Mouse (Mus musculus): ENCODE results near the gene Prkcz. TPM values are rescaled to one million over a fixed set of nuclear protein-coding genes. Genes with fewer than 3 reads are reported as not detected.
A peak's percentile ranks its signal among the peaks of the same experiment; 100 is the strongest.
"Not testable (repeated sequence)": the region's sequence is repeated elsewhere in the genome, so short reads cannot be mapped to it uniquely, and the experiment has no call there.

Prkcz gene
- total RNA-seq, 2 experiments from 2014 or later, result 0.87 to 1.2 TPM

DNA sequence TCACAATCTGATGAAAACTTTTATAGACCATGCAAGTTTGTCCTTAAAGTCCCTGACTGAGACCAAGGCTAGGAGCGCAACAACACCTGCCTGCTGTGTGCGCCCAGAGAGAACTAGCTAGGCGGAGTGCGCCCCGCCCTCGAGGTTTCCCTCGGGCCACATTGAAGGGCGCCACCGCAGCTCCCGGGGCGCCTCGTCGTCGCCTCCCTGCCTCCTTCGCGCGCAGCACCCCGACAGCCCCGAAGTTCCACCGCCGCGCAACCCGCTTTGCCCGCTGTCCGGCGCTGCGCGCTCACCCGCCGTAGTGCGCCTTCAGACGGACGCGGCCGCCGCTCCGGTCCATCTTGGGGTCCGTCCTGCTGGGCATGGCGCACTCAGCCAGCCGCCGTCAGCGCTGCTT lies 305 bp downstream of the Prkcz start:
- intact Hi-C loops (cut with DNase I), result no loop called here
- DNase-seq, result no peak

DNA sequence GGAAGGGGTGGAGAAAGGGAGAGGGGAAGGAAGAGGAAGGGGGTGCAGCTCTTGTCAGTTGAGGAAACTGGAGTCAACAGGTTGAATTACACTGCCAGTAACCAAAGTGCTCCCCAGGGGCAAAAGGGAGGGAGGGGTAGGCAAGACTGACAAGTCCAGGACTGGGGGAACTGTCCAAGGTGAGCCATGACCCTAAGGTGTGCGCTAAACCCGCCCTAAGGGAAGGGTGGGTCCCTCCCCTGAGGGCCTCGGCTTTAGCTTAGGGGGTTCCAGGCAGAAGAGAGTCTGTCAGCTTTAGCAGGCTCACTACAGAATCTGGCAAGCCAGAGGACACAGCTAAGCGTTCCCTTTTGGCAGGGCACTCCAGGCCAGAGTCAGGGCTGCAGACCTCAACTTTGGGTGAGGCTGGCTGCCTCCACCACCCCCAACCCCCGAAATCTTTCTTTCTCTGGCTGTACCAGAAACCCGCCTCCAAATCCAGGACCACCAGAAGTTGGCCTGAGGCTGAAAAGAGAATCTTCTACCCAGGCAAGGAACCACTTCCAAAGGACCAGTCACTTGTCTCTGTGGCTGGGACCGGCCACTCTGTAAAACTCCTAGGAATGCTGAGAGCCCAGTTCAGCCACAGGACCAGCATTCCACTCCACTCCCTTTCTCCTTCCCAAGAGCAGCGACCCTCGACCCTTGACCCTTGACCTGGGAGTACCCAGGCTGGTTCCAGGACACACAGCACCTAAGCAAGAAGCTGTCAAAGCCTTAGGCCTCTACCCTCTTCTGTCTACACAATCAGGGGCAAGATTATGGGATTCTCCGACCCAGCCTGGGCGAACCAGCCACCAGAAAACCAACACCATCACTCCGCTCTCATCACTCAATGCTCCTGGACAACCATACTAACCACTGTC lies 1.3 kb downstream of the Prkcz start:
- intact Hi-C loops (cut with DNase I), result no loop called here
- no peak for DNase-seq

DNA sequence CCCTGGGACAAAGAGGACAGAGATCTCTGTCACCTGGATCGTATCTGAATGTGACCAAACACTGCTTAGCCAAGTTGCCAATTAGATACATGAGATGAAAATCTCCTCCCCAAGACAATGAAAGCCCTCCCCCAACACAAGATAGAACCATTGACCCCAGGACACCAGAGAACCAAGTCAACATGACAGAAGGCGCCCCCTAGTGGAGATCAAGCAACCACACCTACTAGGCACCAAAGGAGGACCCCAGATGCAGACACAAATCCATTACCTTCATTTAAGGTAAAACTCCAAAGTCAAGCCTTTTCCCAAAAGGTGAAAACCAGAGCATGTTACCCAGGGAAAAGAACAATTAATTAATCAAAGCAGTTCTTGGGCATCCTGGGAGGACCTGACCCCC lies 3.6 kb downstream of the Prkcz start:
- intact Hi-C loops (cut with DNase I), result no loop called here
- DNase-seq, result no peak

DNA sequence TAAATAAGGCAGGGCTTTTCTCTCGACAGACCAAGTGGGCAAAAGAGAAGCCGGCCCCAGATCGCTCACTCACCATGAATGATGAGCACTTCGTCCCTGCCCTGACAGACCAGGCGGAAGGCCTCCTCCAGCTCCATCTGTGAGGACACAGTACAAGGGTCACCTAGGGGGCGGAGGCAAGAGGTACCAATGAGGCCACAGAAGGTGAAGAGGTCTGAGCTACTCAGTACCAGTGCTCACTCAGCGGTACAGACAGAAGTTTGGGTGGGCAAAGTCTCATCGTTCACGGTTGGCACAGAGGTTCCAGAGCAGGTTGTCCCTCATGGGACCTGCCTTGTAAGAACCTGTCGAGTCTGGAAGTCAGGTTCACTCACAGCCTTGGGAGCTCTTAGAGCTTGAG lies 4.8 kb downstream of the Prkcz start:
- intact Hi-C loops (cut with DNase I), result no loop called here

DNA sequence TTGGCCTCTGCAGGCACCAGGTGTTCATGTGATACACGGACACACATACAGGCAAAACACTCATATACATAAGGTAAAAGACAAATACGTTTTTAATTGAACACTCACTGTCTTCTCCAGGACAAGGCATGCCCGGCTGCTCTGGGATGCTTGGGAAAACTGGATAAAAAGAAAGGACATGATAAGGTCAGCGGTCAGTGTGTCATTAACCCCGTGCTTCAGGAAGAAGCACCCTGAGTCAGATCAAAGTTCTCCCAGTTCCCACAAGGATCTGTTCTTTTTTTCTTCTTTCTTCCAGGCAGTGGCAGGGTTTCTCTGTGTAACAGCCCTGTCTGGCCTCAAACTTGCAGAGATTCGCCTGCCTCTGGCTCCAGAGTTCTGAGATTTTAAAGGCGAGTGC lies 6.6 kb downstream of the Prkcz start:
- intact Hi-C loops (cut with DNase I), result no loop called here
- DNase-seq, result no peak

More for the DNA sequence above, 4.8 kb downstream of the Prkcz start:
- no peak for DNase-seq

DNA sequence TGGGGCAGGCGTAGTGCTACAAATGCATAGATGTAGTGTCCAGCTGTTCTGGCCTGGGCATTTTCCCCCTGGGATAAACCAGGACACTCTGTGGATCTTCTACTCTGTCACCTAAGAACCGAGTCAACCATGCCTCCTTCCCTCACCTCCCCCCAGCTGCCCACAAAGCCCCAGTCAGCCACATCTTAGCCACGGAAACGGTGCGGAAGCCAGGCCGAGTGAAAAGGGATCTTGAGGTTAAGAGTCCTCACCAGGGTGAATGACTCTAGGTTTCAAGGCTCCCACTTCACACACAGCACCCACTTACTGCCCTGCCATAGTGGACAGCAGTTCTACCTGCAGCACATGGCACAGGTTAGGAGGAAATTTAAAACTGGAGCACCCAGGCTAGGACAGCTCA lies 7.1 kb downstream of the Prkcz start:
- no peak for DNase-seq
- intact Hi-C loops (cut with DNase I), result no loop called here

DNA sequence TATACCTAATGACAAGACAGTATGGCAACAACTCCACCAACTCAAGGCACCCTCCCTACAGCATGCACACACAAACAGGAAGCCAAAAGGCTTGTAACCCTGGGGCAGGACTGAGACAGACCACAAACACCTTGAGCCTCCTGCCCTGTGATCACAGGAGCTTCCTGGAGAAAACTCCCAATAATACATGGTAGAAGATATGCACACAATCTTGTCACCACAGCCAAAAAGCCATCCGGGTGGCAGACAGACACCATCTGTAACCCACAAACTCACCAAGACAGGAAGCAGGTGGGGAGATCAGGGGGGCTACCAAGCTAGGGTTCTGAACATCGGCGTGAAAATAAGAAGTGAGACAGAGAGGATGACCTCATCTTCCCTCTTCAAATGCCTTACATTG lies 8.6 kb downstream of the Prkcz start:
- intact Hi-C loops (cut with DNase I), result no loop called here
- DNase-seq, result no peak

DNA sequence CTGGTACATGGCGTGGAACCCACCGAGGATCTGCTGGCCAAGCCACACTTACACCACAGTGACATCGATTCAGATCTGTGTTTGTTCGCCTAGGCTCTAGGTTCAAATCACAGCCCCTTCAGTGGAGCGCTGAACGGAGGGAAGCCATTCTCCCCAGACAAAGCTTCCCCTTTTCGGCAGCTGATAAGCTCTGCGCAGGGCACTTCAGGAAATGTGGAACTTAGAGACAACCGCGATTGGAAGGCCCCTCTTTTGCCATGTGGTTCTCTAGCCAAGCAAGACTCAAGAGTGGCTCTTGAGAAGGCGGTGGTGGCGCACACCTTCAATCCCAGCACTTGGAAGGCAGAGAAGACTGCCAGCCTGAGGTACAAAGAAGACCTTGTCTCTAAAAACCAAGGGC lies 14.8 kb downstream of the Prkcz start:
- intact Hi-C loops (cut with DNase I), result no loop called here
- DNase-seq, result no peak

DNA sequence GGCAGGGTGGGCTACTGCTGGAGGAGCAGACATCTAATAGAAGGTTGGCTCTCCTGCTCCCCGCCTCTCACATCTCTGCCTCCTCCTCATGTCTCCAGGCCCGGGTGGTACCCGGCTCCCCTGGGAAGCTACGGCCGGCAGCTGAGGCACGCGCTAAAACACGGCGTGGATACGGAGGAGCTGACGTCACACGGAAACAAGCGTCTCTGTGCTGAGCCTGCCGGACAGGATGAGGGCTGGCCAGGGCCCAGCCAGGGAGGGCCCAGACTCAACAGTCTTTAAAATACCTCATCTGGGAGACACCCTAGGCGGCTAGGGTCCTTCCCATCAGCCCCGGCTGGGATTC lies 15.6 kb downstream of the Prkcz start:
- peak; percentile 13 to 22 for DNase-seq
- intact Hi-C loops (cut with DNase I), result no loop called here

DNA sequence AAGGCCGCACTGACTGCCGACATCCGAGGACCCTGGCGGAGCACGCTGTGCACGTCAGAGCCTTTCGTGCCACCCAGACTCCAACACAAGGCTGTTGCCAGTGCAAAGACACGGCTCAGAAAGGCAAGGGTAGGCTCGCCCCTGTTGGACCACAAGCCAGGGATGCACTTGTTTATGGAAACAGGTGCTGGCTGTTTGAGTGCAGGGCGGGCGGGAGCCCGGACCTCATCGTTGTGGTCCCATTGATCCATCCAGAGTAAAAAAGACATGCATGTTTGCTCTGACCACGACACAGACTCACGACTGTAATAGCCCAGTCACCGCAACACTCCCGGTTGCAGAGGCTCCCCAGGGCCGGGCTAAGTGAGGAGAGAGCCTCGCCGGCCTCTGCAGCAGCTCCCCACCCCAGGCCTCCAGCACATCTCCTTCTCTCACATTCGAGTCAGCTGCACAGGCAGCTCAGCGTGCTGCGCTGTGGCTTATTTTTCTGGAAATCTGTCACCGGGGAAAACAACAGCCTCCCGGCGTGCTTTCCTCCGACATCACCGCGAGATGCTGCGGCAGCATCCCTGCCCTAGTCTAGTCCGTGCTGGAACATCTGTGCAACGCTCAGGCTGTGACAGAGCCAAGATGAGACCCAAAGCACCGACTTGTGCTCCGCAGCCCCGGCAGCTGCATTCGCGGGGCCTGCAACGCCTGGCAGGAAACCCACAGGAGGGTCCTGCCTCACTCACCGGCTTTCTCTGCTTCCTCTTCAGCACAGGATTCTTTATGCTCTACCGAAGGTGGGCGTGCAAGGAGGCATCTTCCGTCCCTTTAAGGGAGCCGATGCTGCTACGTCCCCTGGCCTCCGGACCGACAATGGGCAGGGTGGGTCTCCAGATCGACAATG lies 16.2 kb downstream of the Prkcz start:
- intact Hi-C loops (cut with DNase I), result no loop called here
- no peak for DNase-seq

DNA sequence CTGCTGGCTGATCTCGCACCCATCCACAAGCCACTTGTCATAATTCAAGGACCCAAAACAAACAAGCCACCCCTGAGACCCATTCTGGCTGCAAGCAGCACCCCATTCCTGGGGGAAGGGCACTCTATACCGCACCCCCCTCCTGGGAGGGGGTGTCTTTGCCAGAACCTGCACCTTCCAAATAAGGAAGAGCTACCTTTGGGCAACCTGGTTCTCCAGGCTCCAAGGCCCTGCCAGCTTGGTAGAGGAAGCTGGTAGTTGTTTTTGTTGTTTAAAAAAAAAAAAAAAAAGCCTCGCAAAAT lies 16.9 kb downstream of the Prkcz start:
- no peak for DNase-seq
- intact Hi-C loops (cut with DNase I), result no loop called here

DNA sequence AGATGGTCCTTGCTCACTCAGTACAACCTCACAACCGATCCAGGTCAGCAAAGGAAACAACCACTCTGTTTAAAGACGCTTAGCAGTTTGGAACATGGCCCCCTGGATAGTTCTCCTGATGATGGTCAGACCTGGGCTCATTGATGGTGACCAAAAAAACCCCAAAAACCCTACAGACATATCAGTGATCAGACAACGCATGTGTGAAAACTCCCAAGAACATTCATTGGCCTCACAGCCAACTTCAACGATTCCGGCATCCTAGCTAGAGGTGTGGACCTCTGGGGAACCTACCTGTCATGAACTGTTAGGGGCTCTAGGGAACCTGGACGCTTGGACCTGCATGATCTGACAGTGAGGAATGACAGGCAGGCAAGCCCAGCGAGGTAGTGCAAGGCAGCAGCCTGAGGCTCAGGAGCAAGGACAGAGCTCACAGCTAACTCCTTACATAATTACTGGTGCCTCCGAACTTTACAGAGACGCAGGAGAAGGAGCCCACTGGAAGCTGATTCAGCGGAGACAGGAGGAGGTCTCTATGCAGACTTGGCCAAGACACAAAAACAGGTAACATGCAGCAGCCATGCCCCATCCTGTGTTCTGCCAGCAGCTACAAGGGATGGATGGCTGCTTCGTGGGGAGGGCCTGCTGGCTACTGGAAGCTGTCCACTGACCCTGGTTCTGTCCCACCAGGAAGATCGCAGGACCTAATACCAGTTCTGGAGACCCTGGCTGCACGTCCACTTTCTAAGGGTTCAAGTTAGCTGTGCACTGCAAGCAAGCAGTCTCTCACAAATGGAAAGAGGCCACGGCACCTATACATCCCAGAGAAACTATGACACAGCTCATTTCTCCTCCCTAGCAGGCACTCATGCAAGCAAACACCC lies 17.5 kb downstream of the Prkcz start:
- intact Hi-C loops (cut with DNase I), result no loop called here
- DNase-seq, result no peak

DNA sequence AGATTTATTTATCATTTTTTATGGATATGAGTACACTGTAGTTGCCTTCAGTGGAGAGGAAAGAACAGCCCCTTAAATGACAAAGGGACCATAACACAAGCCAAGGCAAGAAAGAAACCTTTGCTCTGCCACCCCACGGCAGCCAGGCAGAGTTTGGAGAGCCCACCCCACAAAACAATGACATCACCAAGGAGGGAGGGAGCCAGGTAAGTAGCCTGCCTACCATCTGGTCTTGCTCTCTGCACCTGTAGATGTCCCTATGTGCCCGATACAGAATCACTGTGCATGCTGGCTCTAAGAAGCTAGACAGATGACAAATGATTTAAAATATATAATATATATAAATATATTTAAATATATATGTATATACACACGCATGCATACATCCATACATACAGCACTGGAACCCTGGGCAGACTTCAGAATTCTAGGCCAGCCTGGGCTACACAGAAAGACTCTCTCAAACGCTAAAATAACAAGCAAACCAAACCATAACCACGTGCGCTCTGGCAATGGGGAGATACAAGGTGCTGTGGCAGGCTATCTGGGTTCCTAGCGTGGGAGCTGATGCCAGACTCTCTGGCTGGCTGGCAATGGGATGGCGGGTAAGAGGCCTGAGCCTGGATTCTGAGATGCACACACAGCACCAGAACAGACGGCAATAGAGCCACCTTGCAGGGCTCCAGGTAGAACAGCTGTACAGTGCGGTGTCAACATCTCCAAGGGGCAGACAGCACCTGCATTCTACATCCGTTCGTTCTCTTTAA lies 24.7 kb downstream of the Prkcz start:
- no peak for DNase-seq
- intact Hi-C loops (cut with DNase I), result no loop called here

DNA sequence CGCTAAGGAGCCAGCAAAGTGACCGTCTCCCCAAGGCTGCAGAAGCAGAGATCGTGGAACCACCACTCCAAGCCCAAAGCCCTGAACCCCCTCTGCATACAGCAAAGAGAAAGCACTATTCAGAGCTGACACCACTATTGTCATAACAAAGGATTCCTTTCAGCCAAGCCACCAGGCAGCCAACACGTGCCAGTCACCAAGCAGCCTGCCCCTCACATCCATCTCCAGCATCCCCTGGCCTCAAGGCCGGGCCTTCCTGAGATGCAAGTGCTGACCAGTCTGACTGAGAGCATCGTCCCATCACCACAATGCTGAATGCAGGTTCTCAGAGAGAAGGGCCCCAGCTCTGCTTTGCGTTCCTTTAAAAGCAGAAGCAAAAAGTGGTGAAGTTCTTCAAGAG lies 28.9 kb downstream of the Prkcz start:
- DNase-seq, result no peak
- intact Hi-C loops (cut with DNase I), result no loop called here

DNA sequence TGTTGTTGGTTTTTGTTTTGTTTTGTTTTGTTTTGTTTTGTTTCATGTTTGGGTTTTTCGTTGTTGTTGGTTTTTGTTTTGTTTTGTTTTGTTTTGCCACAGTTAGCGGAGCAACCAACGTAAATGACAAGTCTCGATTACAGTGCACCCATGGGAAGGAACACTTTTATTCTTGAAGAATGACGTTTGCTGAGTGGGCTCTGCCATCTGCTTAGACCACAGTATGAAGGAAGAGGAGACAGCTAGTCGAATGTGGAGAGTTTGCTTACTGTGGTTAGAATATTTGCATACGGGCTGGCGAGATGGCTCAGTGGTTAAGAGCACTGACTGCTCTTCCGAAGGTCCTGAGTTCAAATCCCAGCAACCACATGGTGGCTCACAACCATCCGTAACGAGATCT lies 32.8 kb downstream of the Prkcz start:
- DNase-seq; intact Hi-C loops (cut with DNase I): not testable (repeated sequence)

DNA sequence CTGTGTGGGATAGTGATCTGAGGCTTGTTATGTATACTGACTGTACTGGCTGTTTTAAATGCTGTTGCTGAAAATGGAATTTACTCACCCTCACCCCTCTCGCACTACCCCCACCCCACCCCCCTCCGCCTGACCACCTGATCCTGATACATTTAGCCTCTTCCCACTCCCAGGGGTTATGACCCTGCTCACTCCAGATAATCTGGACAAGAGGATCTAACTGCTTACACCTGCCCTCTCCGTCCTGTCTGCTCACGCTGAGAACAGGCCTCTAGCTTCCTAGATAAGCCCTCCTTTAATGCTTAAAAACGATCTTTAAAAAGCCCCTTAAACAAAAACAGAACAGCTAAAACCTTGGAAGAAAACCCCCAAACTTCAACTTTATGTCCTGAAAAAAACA lies 35.4 kb downstream of the Prkcz start:
- intact Hi-C loops (cut with DNase I), result no loop called here
- DNase-seq, result no peak

DNA sequence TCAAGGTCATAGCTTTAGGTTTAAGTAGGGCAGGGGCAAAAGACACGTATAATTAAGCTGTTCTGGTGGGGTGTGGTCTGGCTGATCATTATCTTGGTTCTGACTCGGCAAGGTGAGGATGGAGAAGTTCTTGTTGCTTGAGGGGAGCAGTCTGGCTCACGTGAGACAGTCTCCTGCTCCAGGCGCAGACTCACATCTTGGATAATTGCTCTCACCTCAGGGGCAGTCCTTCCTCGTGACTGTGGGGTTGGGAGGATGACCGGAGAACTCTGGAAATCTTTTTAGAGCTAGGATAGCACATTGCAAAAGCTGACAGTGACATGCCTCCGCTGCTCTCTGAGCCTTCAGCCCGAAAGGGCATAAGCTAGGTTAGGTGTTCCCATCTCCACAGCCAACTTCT lies 36.6 kb downstream of the Prkcz start:
- intact Hi-C loops (cut with DNase I), result loop anchor here (5.0 kb wide), 1 partner anchor 83 kb away; the partner anchor contains the start of gene Cfap74
- no peak for DNase-seq

DNA sequence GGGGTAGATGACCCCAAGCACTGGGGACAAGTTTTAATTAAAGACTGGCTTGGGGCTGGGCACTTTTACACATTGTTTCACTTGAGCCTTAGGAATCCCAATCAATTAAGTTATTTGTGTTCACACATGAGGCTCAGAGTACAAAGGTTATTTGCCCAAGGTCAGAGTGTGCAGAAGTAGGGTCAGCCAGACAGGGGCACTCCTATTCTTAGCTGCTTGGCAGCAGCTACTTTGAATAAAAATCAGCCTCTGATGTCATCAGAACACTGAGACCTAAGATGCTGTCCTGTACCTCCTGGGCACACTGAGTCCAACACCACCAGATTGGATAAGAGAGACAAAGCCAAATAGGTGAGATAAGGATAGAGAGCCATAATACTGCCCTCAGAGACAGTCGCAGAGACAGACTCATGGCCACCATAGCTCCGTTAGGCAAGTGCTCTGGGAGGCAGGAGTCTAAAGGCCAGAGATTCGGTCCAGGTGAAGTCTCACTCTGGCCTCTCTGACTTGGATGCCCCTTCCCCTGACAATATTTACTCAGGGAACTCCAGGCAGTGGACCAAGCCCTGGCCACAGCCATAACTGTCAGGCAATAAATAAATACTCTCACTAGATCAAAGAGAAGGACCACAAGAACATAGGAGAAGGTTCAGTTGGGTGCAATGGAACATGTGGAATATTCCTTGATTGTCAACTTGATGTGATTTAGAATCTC lies 37.9 kb downstream of the Prkcz start:
- DNase-seq, result no peak
- intact Hi-C loops (cut with DNase I), result loop anchor here (5.0 kb wide), 1 partner anchor 84 kb away; the partner anchor contains the start of gene Cfap74
